Mouse (Mus musculus): Measurements from ENCODE around the gene Crisp1. TPM values are rescaled to one million over a fixed set of nuclear protein-coding genes. Genes with fewer than 3 reads are reported as not detected.

Gene Crisp1
- not detected for total RNA-seq (2021)

GRCm38 (mm10) chr17:40319062-40319461, at the start of gene Crisp1:
TSS of gene Crisp1 (minus strand) at chr17:40319207.
- no peak for DNase-seq (ENCODE audit: extremely low spot score in 1 of 2, low spot score in 1 of 2)

GRCm38 (mm10) chr17:40342497-40343009, 23.5 kb upstream of the Crisp1 start:
- DNase-seq (ENCODE audit: extremely low spot score in 1 of 2, low spot score in 1 of 2) = no peak

GRCm38 (mm10) chr17:40285435-40285834, 33.6 kb downstream of the Crisp1 start:
- no peak for DNase-seq (ENCODE audit: extremely low spot score in 1 of 2, low spot score in 1 of 2)

GRCm38 (mm10) chr17:40275519-40275918, 43.5 kb downstream of the Crisp1 start:
- no peak for DNase-seq (ENCODE audit: extremely low spot score in 1 of 2, low spot score in 1 of 2)

- no peak for DNase-seq (ENCODE audit: extremely low spot score in 1 of 2, low spot score in 1 of 2)
These were observed 44.0 kb downstream of the Crisp1 start for GRCm38 (mm10) chr17:40274906-40275470.

- no peak for DNase-seq (ENCODE audit: extremely low spot score in 1 of 2, low spot score in 1 of 2)
These were observed 66.5 kb downstream of the Crisp1 start for GRCm38 (mm10) chr17:40252487-40252886.

Other genes with a start within 250 kb of the Crisp1 start
- not detected for gene AC192777.2, start 223.8 kb downstream of the Crisp1 start, total RNA-seq (2021)
- not detected for gene Pgk2, start 110.6 kb downstream of the Crisp1 start, total RNA-seq (2021)
- not detected for gene Crisp3, start 76.9 kb downstream of the Crisp1 start, total RNA-seq (2021)
- gene Esp8, start 200.8 kb upstream of the Crisp1 start, total RNA-seq (2021) = not detected
- gene Esp6, start 242.3 kb upstream of the Crisp1 start, total RNA-seq (2021) = not detected